Mouse (Mus musculus): ENCODE measurements around the gene Tlr12. TPM values are rescaled to one million over a fixed set of nuclear protein-coding genes. Genes with fewer than 3 reads are reported as not detected.
"Not testable (repeated sequence)": the region's sequence is repeated elsewhere in the genome, so short reads cannot be mapped to it uniquely, and the experiment has no call there.

Gene Tlr12
- total RNA-seq, 2 experiments from 2014 or later: 0.82 TPM; not detected in 1

DNA sequence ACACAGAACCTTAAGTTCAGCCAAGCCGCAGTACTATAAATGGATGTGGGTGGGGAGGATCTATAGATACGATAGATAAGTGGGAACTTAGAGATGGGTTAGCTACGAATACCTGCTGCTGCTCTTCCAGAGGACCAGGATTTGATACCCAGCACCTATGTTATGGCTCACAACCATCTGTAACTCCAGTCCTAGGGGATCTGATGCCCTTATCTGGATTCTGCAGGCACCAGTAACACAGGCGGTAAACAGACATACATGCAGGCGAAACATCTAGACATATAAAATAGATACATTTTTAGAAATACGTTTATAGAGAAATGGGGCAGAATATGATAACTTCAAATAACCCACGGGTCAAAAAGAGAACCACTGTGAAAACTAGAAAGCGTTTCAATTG lies 2.7 kb upstream of the Tlr12 start:
- no peak for ATAC-seq (replicated peaks; ENCODE audit: poor library complexity, severe bottlenecking)

DNA sequence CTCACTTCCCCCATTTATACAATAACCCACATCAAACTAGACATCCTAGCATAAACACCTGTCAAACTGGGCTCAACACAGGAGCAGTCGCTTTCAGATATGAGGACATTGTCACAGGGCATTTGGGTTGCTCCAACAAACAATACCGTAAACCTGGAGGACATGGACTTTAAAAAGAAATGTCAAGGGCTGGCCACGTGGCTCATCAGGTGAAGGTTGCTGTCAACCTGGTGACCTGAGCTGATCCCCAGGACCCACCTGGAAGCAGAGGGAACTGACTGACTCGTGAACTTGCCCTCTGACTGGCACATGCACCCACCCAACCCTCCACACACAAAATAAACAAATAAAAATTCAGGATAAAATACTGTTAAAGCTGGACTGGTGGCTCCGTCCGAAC lies 2.2 kb upstream of the Tlr12 start:
- no peak for ATAC-seq (replicated peaks; ENCODE audit: poor library complexity, severe bottlenecking)

DNA sequence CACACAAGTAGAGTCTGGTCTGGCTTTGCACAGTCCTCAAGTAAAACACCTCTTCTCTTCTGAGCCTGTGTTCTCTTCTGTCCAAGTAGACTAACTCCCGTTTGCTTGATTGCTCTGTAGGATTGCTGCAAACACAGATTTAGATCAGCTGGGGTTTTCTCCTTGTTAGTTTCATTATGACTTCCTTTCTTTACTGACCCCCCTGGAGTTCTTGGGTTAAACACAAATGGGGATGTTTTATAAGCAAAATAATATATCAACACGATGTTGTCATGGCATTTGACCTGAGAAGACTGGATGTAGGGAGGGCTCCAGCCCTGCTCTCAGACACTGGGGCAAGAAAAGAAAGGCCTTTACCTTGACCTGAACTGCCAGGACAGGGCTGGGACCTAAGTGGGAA lies 544 bp upstream of the Tlr12 start:
- ATAC-seq (replicated peaks; ENCODE audit: poor library complexity, severe bottlenecking): 0 out of 2 replicates have a peak, but pooled peaks have one; percentile 6

DNA sequence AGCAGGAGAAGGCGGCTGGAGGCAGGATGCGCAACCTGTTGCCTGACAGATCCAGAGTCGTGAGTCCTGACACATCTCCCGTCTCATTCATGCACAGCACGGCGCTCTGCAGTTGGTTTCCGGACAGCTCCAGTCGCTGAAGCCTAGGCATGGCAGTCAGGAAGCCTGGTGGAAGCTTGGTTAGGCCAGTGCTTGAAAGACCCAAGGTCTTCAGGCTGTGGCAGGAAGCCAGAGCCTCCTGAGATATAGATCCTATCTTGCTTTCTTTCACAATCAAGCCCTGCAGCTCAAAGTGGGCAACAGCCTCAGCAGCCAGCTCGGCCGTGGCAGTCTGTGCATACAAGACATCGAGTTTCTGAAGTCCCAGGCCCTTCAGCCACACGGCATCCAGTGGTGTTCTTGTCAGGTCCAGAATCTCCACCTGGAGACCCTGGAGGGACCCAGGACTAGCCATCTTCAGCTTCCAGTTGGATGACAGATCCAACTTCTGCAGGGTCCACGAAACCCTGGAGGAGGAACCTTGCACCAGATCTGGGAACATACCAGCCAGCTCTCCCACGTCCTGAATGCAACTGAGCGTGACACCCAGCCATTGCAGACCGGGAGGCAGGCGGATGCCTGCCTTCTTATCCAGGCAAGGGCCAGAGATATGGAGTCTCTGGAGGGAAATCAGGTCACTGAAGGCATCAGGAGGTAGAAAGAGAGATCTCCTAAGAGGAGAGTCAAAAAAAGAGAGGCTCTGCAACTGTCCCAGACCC lies 877 bp downstream of the Tlr12 start:
- ATAC-seq (replicated peaks; ENCODE audit: poor library complexity, severe bottlenecking): peak; percentile 62

DNA sequence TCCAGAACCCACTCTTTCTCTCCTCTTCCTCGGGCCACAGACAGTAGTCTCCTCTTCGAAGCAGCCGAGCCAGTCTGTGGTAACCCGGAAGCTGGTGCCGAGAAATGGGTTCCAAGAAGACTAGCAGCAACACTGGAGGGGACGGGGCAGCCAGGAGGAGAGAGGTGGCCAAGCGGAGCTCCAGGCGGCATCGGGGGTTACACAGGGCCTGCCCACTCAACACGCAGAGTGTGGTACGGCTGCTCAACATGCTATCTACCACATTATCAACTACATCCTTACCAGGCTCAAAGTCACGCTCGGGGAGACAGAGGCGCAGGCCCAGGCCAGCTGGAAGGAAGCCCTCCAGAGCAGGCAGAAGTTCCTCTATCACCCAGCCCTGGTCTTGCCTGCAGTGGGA lies 2.7 kb downstream of the Tlr12 start:
- peak; percentile 20 for ATAC-seq (replicated peaks; ENCODE audit: poor library complexity, severe bottlenecking)

DNA sequence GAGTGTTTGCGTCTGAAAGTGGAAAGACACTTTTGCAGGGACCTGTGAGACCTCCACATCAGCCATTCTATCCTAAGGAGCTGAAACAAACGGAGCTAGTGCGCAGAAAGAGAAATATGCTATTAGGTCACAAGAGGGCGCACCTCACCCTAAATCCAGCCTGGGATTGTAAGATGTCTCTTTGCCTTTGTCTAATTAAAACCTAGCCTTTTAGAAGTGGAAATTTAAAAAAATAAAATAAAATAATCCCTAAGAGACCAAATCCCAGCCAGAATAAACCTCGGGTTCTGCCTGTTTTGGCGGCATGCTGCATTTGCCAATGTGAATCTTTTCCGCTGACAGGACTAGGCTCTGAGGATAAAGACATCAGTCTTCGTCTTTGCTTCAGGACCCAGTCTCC lies 5.1 kb downstream of the Tlr12 start:
- no peak for ATAC-seq (replicated peaks; ENCODE audit: poor library complexity, severe bottlenecking)

DNA sequence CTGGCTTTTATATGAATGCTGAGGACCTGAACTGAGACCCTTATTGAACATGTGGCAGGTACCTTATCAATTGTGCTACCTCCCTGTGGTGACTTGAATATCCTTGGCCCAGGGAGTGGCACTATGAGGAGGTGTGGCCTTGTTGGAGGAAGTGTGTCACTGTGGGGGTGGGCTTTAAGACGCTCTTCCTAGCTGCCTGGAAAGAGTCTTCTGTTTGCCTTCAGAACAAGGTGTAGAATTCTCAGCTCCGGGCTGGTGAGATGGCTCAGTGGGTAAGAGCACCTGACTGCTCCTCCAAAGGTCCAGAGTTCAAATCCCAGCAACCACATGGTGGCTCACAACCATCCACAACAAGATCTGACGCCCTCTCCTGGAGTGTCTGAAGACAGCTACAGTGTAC lies 6.7 kb downstream of the Tlr12 start:
- ATAC-seq (replicated peaks; ENCODE audit: poor library complexity, severe bottlenecking): not testable (repeated sequence)

DNA sequence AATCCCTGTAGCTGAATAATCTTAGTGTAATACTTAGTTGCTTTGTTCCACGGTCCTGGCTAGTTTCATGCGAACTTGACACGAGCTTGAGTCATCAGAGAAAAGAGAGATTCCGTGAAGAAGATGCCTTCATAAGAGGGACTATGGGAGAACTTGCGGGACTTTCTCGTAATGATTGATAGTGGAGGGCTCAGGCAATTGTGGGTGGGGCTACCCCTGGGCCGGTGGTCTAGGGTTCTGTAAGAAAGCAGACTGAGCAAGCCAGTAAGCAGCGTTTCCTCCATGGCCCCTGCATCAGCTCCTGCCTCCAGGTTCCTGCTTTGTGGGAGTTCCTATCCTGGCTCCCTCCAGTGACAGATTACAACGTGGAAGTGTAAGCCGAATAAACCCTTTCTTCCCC lies 7.7 kb downstream of the Tlr12 start:
- no peak for ATAC-seq (replicated peaks; ENCODE audit: poor library complexity, severe bottlenecking)

DNA sequence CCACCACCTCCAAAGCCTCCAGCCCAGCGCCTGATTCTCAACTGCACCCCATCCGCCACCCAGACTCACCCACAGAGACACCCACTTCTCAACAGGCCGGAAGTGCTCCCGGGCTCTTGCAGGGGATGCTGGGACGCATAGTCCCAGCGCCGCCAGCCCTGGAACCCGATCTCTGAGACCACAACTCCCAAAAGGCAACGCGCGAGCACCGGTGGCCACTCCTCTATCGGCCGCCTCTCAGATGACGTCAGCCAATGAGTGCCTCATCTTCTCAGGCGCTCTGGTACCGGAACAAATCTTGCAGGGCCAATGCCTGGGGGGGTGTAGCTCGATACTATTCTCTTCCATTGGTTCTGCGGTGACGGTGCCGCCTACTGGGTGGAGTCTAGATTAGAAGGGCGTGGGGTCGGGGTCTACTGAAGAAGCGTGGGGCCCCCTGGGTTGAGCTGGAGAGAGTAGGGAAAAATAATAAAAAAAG lies 8.5 kb downstream of the Tlr12 start, which contains the start of gene Zscan20:
Zscan20 (minus strand) TSS at position 174 of the 478 bp plus-strand sequence.
- ATAC-seq (replicated peaks; ENCODE audit: poor library complexity, severe bottlenecking): peak; percentile 94

DNA sequence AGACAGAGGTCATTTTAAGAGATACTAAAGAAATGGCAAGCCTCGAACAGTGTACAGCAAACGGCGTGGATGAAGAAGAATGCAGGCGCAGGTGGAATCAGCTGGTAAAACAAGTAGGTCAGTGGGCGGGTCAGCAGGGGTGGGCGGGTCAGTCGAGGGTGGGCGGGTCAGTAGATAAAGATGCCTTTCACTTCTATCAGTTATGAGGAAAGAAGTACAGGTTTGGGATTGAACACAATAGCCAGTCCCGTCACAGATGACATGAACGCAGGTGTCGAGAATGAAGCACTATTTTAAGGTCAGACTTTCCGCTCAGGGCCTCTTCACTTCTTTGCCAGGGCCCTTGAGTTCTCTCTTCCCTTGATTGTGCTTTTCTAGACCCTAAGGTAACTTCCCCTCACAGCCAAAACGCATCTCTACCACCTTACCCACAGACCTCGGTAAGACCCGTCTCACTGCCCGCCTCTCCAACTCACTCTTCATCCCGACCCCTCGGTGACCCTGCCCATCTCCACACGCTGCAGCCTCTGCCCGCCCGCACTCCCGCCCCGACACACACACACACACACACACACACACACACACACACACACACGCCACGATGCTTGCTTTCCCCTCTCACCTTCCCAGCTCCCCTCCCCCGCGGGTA lies 9.0 kb downstream of the Tlr12 start:
- ATAC-seq (replicated peaks; ENCODE audit: poor library complexity, severe bottlenecking): peak; percentile 5; the same call in 1 of the 2 replicates

DNA sequence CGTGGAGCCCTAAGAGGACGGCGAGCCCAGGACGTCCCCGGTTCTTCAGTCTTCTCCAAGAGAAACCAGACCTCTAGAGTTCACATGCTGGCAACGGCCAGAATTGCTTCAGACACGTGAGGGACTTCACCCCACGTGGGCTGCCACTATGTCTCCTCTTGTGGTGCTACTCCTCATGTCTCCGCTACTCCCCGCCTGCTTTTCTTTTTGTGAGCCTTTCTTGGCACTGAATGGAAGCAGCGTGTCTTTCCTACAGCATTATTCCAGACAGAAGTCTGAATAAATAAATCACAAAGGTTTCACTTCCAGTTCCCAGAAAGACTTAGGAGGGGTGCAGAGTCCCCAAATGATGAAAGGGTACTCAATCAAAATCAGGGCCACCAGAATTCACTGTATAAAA lies 10.8 kb downstream of the Tlr12 start:
- ATAC-seq (replicated peaks; ENCODE audit: poor library complexity, severe bottlenecking): no peak

DNA sequence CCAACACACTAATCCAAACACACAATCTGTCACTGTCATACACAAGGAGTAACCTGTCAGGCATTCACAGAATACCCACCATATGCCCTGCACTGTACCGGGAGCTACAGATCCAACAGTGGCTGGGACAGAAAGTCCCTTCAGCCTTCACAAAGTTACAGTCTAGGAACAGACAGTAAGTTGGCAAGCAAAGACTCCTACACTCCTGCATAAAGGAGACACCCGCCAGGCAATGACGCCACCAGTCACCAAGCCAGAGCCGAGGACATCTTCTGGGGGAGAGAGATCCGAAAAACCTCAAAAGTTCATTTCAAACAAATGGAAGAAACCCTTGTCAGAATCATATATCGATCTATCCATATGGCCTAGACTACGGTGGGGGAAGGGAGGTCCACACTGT lies 11.8 kb downstream of the Tlr12 start:
- ATAC-seq (replicated peaks; ENCODE audit: poor library complexity, severe bottlenecking): no peak

DNA sequence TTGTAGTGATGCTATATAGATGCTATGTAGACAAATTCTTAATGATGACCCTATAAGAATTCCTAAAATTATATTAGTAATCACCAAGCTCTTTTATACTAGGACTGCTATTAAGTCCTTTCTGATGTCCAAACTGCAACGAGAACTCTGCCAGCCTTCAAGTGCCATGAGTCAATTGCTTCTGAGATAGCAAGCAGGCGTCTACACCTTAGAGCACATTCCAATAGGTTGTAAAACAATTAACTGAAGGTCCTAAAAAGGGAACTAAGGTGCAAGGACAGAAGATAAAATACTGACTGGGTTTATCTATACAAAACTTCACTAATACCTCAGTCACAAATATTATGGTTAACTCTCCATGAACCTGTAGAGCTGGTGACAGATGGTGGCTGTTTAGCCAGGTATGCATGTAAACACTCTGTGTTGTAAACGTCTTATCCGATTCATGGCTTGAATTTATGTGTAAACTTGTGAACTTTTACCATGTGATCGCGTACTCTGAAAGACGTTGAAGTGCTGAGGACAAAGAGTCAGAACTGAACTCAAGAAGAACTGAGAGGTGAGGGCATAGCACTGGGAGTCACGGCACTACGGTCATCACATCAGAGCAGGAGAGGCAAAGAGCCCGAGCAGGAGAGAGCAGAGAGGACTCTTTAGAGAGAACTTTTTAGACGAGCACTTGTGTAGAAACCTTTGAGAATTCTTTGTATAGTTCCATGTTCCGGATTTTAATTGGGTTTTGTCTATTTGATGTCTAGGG lies 20.4 kb downstream of the Tlr12 start:
- ATAC-seq (replicated peaks; ENCODE audit: poor library complexity, severe bottlenecking): no peak

DNA sequence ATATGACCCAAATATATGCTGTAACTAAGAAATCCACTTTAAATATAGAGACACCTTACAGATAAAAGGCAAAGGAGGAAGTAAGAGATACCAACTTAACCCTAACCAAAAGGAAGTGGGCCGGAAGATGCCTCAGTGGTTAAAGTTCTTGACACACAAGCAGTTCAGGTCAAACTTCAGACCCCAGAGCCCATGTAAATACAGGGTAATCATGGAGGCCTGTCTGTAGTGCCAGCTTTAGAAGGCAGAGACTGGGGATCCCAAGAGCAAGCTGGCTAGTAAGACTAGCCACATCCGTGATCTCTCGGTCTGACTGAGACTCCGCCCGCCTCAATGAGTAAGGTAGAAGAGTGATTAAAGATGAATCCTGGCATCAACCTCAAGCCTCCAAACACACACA lies 24.4 kb downstream of the Tlr12 start:
- peak; percentile 63 for ATAC-seq (replicated peaks; ENCODE audit: poor library complexity, severe bottlenecking)

DNA sequence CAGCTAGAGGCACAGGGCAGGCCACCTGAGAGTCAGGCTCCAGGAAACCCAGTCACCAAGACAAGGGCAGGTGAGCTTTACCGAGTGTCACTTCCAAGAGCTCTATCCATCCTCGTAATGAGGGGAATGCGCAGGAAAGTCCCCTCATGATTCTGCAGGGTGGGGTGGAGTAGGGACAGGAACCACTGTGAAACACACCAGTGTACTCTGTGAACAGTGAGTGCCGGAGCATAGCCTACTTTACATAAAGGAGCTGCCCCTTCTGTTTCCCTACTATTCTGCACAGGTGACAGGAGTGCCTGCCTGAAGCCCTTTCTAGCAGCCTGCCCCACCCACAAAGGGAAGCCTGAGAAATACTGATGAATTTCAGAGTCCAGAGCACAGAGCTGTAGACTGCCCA lies 25.1 kb downstream of the Tlr12 start:
- no peak for ATAC-seq (replicated peaks; ENCODE audit: poor library complexity, severe bottlenecking)

DNA sequence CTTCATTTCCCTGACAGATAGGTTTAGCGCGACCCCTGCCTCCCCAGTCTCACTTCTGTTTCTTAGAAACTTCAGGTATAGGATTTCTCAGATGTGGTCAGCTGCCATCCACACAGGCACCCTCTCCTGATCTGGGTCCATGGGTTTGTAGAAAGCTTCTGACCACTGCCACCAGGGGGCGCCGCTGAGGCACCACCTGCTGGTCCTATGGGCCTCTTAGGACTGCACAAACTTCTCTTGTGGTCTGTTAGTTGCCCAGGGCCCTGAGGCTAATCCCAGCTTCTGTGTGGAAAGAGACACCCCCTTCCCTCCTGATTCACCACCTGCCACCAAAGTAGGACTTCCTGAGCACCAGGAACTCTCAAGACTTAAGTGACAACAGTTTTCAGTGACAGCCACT lies 39.2 kb downstream of the Tlr12 start:
- peak; percentile 52; the same call in 1 of the 2 replicates for ATAC-seq (replicated peaks; ENCODE audit: poor library complexity, severe bottlenecking)

DNA sequence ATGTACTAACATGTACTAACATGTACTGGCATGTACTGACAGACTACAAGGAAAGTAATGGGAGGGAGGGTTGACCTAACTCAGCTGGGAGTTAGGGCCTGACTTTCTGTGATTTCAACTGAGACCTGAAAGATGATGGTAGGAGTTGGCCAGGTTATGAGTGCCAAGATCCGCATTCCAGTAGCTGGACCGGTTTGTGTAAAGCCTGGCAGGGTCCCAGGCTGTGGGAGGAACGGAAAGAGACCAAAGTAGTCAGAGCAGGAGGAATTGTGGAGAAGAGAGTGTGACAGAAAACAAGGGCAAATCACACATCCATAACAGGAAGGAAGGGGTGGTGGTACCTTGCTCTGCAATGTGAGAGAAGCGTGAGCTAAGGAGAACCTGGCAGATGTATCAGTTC lies 42.6 kb downstream of the Tlr12 start:
- ATAC-seq (replicated peaks; ENCODE audit: poor library complexity, severe bottlenecking): no peak

All from granulocyte monocyte progenitor cell, adult 5-6 weeks (primary cell).